Mouse (Mus musculus) gastrocnemius, postnatal 25 days (tissue): ENCODE data around the gene Dmrt2. TPM values are rescaled to one million over a fixed set of nuclear protein-coding genes. Genes with fewer than 3 reads are reported as not detected.

Source experiments
- DNase-seq: peaks from one replicate; pipeline ENCODE4 v3.0.0; 2022
- total RNA-seq, 2 experiments: library from RNA; stranded (reverse); gene quantifications; 1 replicate in 1 of 2; 2 replicates in 1 of 2; pipeline ENCODE4 v1.2.3; 2021

Dmrt2 gene
- total RNA-seq, 2 experiments from 2014 or later, result 4.5 to 7.6 TPM

DNA sequence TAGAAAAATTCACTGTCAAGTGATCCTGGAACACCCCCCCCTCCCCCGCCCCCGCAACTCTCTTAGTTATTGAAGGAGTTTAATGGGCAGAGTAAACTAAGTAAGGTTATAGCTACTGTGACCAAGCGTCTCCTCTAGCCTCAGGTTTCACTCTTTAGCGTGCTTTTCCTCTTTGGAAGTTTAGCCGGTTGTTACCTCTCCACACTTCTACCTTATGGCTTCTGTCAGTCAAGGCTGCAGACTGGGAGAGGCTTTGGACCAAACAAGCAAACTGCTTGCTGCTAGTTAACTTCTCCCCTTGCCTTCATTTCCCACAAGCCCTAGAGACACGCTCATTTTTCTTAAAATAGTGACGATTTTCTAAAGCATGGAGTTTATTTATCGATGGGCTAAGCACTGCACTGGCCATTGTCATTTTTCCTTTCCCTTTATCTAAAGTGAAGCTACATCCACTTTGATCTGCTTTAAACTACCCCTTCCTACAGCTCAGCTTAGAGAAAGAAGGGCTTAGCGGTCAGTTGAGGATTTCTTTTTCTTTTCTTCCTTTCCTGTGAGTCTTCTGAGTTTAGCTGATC lies 3.7 kb downstream of the Dmrt2 start:
- no peak for DNase-seq

DNA sequence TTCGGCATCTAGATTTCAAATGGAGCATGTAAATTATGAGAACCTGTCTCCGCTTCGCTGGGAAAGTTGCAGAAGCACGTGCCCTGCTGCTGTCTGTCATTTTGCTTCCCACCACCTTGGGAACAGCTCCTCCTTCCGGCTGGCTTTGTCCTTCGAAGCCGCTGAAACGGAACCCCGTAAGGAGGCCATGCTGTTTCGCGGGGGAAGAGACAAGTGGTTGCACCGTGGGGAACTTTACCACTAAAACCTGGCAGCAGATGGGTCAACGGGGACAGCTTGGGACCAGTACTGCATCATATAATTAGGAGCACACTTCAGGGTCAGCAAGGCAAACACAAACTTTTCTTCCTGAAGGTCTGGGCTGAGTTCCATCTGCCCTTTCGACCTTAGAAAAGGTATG lies 26.6 kb downstream of the Dmrt2 start:
- no peak for DNase-seq

DNA sequence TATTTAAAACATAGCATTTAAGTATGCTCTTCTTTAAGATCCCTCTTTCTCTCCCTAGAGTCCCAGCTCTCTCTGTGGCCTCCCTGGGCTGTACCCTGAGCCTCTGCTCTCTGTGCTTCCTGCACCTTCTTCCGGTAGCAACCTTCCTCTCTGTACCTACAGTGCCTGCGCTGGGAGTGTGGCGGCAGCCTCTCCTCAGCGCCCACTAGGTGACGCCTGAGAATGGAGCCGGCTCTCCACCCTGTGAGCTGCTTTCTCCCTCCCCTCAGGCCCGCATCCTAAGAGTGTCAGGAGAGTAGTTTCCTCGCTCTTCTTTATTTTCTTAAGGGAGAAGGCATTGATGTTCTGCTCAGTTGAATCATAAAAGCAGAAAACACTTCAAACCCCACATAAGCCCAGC lies 41.2 kb downstream of the Dmrt2 start:
- DNase-seq, result no peak

DNA sequence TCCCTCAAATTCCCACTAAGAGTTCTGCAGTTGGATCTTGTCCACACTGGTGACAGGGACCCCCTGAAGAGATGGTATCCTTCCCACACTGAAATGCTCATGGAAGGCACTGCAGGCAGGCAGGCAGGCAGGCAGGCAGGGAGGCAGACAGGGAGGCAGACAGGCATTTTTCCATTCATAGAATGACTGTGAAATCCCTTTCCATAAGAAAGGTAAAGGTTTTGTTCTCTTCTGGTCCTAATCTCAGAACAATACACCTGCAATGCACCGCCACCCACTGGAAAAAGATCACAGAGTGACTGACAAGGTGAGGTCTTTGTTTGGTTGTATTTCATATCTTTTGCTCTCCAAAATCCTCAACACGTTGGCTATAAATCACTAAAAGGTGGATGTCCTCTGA lies 42.7 kb downstream of the Dmrt2 start:
- DNase-seq, result no peak

DNA sequence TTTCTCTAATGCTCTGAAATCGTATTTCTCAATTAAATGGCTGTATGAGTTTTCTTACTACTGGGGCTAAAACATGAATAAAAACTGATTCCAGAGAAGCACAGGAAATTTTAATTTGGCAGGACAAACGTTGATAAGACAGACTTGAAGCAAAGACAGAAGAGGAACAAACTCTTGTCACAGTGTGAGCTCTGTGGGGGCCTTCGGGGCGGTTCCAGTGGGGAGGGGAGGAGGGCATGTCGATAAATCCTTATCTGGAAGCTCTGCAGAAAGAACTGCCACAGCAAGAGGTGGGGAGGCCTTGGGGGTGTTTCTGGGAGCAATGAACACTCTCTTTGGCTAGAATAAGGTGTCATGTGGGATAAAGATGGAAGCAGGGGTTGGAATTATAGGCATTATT lies 50.4 kb downstream of the Dmrt2 start:
- DNase-seq, result no peak

Other genes with a start within 250 kb of the Dmrt2 start
- gene Dmrt1, start 166.8 kb upstream of the Dmrt2 start, total RNA-seq, result not detected
- gene Dmrt3, start 62.1 kb upstream of the Dmrt2 start, total RNA-seq, result not detected